Mouse (Mus musculus) kidney, embryonic 14.5 days (tissue): Measurements from ENCODE around the gene Bysl. TPM values are rescaled to one million over a fixed set of nuclear protein-coding genes. Genes with fewer than 3 reads are reported as not detected.
A peak's percentile ranks its signal among the peaks of the same experiment; 100 is the strongest.

Experiments
- ATAC-seq: fragments of 200-750 bp; cut with Nextera tagmentation; 2 replicates; pipeline ENCODE4 v1.8.0; 2017; ENCODE audit warnings: moderate number of reproducible peaks, mild to moderate bottlenecking, moderate TSS enrichment, moderate library complexity; ENCODE audit not compliant: low FRiP score, low TSS enrichment
- H3K27ac ChIP-seq: fragments of 300-500 bp; sonication (generic); 2 replicates; pipeline ENCODE4 v1.5.1; 2014; ENCODE audit warnings: low read depth, mild to moderate bottlenecking, low read length, moderate library complexity, mixed read lengths
- H3K27me3 ChIP-seq: fragments of 300-500 bp; sonication (generic); 2 replicates; pipeline ENCODE4 v1.6.1; 2014; ENCODE audit warnings: mild to moderate bottlenecking, low read length; ENCODE audit not compliant: control insufficient read depth, insufficient read depth
- H3K36me3 ChIP-seq: fragments of 300-500 bp; sonication (generic); 2 replicates; pipeline ENCODE4 v1.6.1; 2014; ENCODE audit warnings: low read length, mixed read lengths; ENCODE audit not compliant: control insufficient read depth, insufficient read depth
- H3K4me1 ChIP-seq: fragments of 300-500 bp; sonication (generic); 2 replicates; pipeline ENCODE4 v1.6.1; 2014; ENCODE audit warnings: low read length, mixed read lengths; ENCODE audit not compliant: control insufficient read depth, insufficient read depth
- H3K4me2 ChIP-seq: fragments of 300-500 bp; sonication (generic); replicated peaks from 2 replicates; pipeline ENCODE4 v1.6.1; 2014; ENCODE audit warnings: low read depth, mild to moderate bottlenecking, low read length
- H3K4me3 ChIP-seq: fragments of 300-500 bp; sonication (generic); 2 replicates; pipeline ENCODE4 v1.5.1; 2014; ENCODE audit warnings: mild to moderate bottlenecking, low read length
- H3K9ac ChIP-seq: fragments of 300-500 bp; sonication (generic); 2 replicates; pipeline ENCODE4 v1.6.1; 2014; ENCODE audit warnings: low read depth, mild to moderate bottlenecking, low read length, moderate library complexity
- H3K9me3 ChIP-seq: fragments of 300-500 bp; sonication (generic); 2 replicates; pipeline ENCODE4 v1.6.1; 2016; ENCODE audit warnings: low read length; ENCODE audit not compliant: control insufficient read depth
- WGBS: fragments of 180-500 bp; shearing (Covaris S2); extraction: QIAGEN DNeasy Blood & Tissue Kit; methylation state at CpG from one replicate; pipeline ENCODE4 v1.1.7; 2014; 5-methylcytosine and 5-hydroxymethylcytosine counted together
- polyA plus RNA-seq: library from polyadenylated mRNA; unstranded; fragments of >200 nt; fragmentation: Nextera tagmentation; extraction: Ambion mirVana; gene quantifications from 2 replicates; pipeline ENCODE4 v1.2.1, GENCODE M21; 2014

Bysl gene
- polyA plus RNA-seq, 1 experiment from 2014 or later, result 24.4 TPM

DNA sequence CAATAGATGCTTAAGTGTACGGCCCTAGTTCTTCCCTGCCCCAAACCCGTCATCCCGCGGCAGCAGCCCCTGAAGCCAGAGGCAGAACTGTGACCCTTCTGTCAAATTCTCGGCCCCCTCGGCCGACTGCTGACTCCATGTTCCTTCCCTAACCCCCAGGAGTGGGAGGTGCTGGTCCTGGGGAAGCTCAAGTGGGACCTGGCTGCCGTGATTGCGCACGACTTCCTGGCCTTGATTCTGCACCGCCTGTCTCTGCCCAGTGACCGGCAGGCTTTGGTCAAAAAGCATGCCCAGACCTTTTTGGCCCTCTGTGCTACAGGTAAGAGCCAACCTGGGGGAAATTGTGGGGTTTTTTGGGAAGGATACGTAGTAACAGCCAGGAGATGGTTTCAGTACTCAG is 14.0 kb downstream of the Bysl start:
- no peaks in the 10 kb centered on the region for H3K9me3 ChIP-seq
- H3K4me3 ChIP-seq, result peak overlapping the region; percentile 4; the same call in 1 of the 2 replicates
- 62% methylated on average over 13 of the region's 13 CpGs for WGBS
- H3K9ac ChIP-seq, result peak overlapping the region; percentile 90
- H3K36me3 ChIP-seq, result peaks cover 61% of the 10 kb centered on the region
- ATAC-seq, result no peak
- no peaks in the 10 kb centered on the region for H3K27me3 ChIP-seq
- peak overlapping the region; percentile 48; the same call in 1 of the 2 replicates for H3K27ac ChIP-seq
- H3K4me1 ChIP-seq, result peaks cover 34% of the 10 kb centered on the region
- H3K4me2 ChIP-seq, result peak overlapping the region; percentile 70

DNA sequence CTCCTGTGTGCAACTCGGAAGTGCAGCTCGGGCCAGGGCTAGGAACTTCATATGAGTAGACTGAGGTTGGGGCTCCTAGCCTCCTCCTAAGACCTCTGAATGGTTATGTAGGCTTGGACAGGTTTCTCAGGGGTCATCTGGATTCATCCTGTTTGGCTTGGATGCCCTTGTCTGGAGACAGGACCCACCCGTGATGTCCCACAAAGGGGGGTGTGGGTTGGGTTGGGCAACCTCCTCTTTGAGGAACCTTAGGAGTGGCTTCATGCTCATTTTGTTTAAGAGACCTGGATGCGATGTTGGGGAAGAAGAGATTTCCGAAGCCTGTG is 14.5 kb downstream of the Bysl start:
- Histone ChIP-seq H3K36me3 (peaks cover 56% of the 10 kb centered on the region), H3K4me3 (peak overlapping the region; percentile 81), H3K4me2 (peak overlapping the region; percentile 70), H3K27me3 (no peaks in the 10 kb centered on the region), H3K4me1 (peaks cover 34% of the 10 kb centered on the region), H3K27ac (peak overlapping the region; percentile 95; the same call in 1 of the 2 replicates), H3K9ac (peak overlapping the region; percentile 90), H3K9me3 (no peaks in the 10 kb centered on the region)
- WGBS, result 65% methylated on average over 5 of the region's 5 CpGs
- no peak for ATAC-seq

DNA sequence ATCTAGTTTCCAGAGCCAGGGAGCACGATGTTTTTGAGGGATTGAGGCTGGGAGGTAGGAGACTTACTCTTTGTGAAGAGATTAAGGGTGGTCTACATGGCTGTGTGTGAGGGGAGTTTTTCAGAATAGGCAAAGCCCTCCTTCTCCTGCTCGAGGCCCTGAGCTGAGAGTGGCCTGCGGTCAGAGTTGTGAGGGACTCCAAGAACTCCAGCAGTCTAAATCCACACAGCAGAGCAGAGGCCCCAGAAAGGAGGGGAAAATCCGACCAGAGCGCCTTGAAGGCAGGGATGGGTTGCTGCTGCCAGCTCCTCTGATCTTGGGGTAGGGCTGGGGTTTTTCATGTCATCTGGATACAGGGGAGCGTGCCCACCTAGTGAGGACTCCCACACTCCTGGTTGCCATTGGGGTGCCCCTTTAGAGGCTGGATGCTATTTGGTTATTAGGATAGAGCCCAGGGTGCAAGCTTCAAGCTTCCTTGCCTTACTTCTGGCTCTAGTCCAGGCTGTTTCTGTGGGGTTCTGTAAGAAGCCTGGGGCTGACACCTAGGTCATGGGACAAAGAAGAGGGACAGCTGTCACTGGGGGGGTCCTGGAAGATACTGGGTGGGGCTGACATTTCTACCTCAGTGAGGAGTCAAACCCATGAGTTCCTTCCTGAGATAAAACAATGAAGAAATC is 15.0 kb downstream of the Bysl start:
- Histone ChIP-seq H3K27me3 (no peaks in the 10 kb centered on the region), H3K4me1 (peaks cover 34% of the 10 kb centered on the region), H3K4me3 (peak overlapping the region; percentile 81), H3K9ac (peak overlapping the region; percentile 90), H3K36me3 (peaks cover 51% of the 10 kb centered on the region), H3K27ac (peak overlapping the region; percentile 95), H3K4me2 (peak overlapping the region; percentile 70), H3K9me3 (no peaks in the 10 kb centered on the region)
- ATAC-seq, result no peak
- 21% methylated on average over 6 of the region's 6 CpGs for WGBS

DNA sequence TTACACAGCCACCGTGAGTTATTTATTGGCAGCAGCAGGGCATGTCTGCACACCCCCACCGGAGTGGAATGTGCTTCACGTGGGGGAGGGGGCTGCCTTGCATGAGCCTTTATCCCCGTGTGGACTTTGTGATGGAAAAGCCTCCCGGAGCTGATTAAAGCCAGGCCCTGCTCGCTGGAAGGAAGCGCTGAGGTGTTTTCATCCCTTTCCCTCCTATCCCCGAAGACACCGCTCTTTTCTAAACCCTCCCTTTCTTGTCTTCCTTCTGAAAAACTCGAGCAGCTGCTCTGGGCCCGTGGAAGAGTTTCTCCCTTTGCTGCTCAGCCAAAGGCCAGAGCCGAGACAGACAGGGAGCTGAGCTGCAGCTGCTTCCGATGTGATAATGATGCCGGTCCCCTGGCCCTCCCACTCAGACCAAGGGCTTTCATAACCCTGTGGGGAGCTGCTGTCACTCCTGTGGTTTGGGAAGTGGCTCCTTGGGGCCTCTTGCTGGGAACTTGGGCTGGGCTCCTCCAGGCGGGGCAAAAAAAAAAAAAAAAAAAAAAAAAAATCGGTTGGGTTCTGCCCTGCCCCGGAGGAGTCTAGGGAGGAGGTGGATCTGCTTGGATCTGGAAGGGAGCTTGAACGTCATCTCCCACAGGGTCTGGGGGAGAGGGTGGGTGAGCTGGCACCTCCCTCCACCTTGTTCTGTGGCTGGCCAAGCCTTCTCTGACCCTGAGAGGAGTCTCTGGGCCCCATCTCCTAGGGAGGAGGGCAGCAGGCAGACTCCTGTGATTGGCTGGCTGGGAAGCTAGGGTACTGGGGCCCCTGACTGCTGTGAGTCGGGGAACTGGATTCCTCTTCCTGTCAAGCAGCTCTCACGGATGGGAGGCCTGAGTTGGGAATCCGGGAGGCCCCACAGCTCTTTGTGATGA is 15.8 kb downstream of the Bysl start:
- no peaks in the 10 kb centered on the region for H3K9me3 ChIP-seq
- WGBS, result under 1% methylated on average over 21 of the region's 21 CpGs
- H3K27ac ChIP-seq, result peak overlapping the region; percentile 95
- ATAC-seq, result peak; percentile 76
- H3K4me3 ChIP-seq, result peak overlapping the region; percentile 81
- H3K4me2 ChIP-seq, result peak overlapping the region; percentile 70
- H3K36me3 ChIP-seq, result peaks cover 43% of the 10 kb centered on the region
- peaks cover 34% of the 10 kb centered on the region for H3K4me1 ChIP-seq
- H3K27me3 ChIP-seq, result no peaks in the 10 kb centered on the region
- peak overlapping the region; percentile 90 for H3K9ac ChIP-seq

DNA sequence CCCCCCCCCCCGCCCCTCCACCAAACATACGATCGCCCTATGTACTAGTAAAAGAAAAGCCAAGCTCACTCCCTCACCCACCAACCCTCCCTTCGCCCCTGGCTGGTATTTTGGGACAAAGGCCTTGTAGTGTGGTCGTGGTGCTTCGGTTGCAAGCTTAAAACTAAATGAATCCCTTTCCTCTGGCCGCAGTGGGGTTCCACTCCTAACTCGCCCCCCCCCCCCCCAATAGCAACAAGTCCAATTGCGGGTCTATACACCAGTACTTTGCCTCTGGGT is 16.4 kb downstream of the Bysl start:
- Histone ChIP-seq H3K4me1 (peaks cover 34% of the 10 kb centered on the region), H3K9me3 (no peaks in the 10 kb centered on the region), H3K36me3 (peaks cover 37% of the 10 kb centered on the region), H3K27me3 (no peaks in the 10 kb centered on the region), H3K4me2 (peak overlapping the region; percentile 70), H3K27ac (peak overlapping the region; percentile 95), H3K9ac (peak overlapping the region; percentile 90), H3K4me3 (peak overlapping the region; percentile 81)
- WGBS, result 3% methylated on average over 7 of the region's 9 CpGs
- no peak for ATAC-seq

DNA sequence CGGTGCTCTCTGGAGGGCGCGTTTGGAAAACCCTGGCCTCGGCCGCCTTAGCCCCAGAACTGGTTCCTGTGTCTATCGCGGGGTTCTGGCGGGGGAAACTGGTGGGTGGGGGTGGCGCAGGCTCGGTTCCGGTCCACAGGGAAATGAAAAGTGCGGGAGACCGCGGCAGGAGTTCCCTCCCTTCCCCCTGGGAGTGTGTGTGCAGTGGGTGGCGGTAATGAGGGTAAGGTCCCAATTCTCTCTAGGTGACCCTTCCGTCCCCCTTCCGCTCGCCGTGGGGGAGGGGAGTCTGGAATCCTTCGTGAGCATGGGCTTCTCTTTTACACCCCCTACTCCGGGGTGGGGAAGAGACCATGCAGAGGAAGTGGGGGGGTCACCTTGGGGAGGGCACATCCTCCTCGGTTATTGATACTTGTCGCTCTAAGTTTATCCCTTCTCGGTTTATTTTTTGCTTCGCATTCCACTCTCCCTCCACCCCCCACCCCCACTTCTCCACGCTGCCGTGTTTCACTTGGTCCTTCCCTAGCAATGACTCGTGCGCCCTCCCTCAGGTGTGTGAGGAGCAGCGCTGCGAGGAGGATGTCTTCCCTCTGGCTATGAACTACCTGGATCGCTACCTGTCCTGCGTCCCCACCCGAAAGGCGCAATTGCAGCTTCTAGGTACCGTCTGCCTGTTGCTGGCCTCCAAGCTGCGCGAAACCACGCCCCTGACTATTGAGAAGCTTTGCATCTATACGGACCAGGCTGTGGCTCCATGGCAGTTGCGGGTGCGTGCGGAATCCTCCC is 16.9 kb downstream of the Bysl start:
- Histone ChIP-seq H3K9ac (peak overlapping the region; percentile 90), H3K36me3 (peaks cover 32% of the 10 kb centered on the region), H3K27ac (peak overlapping the region; percentile 95), H3K4me3 (peak overlapping the region; percentile 81), H3K27me3 (no peaks in the 10 kb centered on the region), H3K4me1 (peaks cover 34% of the 10 kb centered on the region), H3K4me2 (peak overlapping the region; percentile 70), H3K9me3 (no peaks in the 10 kb centered on the region)
- under 1% methylated on average over 41 of the region's 43 CpGs for WGBS
- ATAC-seq, result peak; percentile 1; the same call in 1 of the 2 replicates

DNA sequence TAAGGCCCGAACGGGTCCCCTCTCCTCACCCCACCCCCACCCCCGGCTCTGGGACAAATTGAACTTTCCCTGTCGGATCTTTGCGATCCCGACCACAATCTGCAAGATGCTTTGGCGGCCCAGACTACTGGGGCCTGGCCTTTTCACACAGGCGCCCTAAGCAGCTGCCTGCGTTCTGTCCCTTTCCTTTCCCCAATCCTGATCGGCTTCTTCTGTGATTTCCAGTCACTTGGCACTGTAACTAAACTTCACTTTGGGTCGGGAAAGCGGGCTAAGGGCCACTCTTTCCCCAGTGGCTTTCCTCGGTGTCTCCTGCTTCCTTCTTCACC is 17.5 kb downstream of the Bysl start:
- no peak for ATAC-seq
- H3K4me2 ChIP-seq, result peak overlapping the region; percentile 70

DNA sequence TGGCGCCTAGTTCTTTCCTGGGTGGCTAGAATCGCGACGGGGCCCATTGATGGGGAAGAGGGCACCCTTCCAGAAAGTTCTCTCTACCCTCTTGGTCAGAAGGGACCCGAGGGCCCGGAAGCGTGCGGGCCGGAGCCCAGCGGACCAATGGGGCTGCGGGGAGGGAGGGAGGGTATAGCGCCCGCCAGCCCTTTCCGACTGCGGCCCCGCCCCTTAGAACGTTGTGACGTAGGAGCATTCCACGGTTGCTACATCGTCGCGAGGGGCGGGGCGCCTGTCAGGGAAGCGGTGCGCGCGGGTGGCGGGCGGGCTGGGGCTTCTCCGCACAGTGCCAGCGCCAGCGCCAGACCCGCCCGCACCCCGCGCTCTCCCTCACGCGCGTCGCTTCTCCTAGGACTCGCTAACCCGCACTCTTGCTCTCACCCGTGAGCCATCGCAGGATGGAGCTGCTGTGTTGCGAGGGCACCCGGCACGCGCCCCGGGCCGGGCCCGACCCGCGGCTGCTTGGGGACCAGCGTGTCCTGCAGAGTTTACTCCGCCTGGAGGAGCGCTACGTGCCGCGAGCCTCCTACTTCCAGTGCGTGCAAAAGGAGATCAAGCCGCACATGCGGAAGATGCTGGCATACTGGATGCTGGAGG is 18.0 kb downstream of the Bysl start:
- H3K9me3 ChIP-seq, result no peaks in the 10 kb centered on the region
- peak overlapping the region; percentile 90 for H3K9ac ChIP-seq
- peaks cover 21% of the 10 kb centered on the region for H3K36me3 ChIP-seq
- peak overlapping the region; percentile 70 for H3K4me2 ChIP-seq
- WGBS, result under 1% methylated on average over 57 of the region's 63 CpGs
- peak; percentile 83 for ATAC-seq
- peaks cover 33% of the 10 kb centered on the region for H3K4me1 ChIP-seq
- peak overlapping the region; percentile 81 for H3K4me3 ChIP-seq
- peak overlapping the region; percentile 95 for H3K27ac ChIP-seq
- no peaks in the 10 kb centered on the region for H3K27me3 ChIP-seq

More for the DNA sequence above, 17.5 kb downstream of the Bysl start:
- Histone ChIP-seq H3K4me3 (peak overlapping the region; percentile 81), H3K9me3 (no peaks in the 10 kb centered on the region), H3K9ac (peak overlapping the region; percentile 90), H3K4me1 (peaks cover 34% of the 10 kb centered on the region), H3K27ac (peak overlapping the region; percentile 95), H3K27me3 (no peaks in the 10 kb centered on the region), H3K36me3 (peaks cover 26% of the 10 kb centered on the region)
- 1% methylated on average over 13 of the region's 13 CpGs for WGBS
